Mouse (Mus musculus) G1E-ER4 (cell line): ENCODE measurements around the gene Hipk1. TPM values are rescaled to one million over a fixed set of nuclear protein-coding genes. Genes with fewer than 3 reads are reported as not detected.

ENCODE experiments used
- GATA1 ChIP-seq: IDR thresholded peaks from one replicate; pipeline ENCODE4 v1.8.0; 2012; ENCODE audit warnings: low read length, inconsistent platforms
- polyA plus RNA-seq: library from polyadenylated mRNA; stranded (reverse); fragments of >175 nt; gene quantifications from 2 replicates; pipeline ENCODE4 v1.2.3, GENCODE M21; 2012

The Hipk1 gene
- polyA plus RNA-seq, 1 experiment: 40.3 TPM

DNA sequence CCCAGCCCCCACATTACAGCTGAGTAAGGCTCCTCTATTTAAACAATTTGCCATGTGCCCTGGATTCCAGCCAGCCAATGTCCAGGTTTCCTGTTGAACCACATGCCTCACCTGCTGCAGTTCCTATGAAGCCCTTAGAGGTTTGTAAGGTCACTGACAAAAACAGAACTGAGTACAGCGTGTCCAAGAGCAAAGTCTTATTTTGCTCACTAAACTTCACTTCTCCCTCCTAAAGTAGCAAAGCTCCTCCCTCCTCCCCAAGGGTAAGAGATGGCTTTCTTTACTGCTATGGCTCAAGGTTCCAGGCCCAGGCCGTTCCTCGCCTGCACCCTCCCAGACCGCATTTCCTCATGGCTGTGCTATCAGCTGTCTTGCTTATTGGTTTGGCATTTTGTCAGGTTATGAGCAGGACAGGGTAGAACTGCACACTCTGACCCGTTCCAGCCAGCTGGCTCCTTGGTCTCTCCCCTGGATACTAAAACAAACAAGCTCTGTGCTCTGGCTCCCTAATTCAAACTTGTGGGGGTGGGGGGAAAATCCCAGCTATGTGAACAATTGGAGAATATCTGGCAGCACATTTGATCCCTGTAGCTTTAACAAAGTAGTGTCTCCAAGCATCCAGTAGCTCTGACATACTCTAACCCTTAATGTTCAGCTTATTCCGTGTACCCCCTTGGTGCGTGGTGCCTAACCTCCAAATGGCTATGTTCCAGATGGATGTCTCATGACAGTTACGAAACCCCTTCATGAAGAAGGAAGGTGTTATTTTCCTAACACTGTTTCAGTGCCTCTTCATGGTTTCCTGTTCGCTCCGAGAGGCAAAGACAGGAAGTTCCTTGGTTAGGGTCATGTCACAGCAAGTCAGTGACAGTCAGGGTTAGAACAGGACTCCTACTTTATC lies 10.5 kb upstream of the Hipk1 start:
- no peak for TF ChIP-seq GATA1

DNA sequence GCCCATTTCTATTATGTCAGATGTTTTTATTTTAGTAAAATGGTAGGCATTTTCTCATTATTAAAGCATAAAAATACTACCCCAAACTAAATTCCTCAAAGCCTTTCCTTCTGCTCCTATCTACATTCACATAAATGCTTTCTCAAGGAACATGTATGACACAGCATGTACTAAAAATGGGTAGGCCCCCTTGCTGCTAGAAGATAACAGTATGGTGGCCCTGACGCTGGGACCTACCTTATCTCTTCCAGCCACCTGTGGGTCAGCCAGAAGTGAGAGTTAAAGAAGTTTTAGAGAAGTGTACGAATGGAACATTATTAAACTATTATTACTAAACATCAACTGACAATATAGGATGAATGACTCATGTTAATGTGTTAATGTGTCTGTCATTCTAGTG lies 8.1 kb upstream of the Hipk1 start:
- TF ChIP-seq GATA1: peak; percentile 88

DNA sequence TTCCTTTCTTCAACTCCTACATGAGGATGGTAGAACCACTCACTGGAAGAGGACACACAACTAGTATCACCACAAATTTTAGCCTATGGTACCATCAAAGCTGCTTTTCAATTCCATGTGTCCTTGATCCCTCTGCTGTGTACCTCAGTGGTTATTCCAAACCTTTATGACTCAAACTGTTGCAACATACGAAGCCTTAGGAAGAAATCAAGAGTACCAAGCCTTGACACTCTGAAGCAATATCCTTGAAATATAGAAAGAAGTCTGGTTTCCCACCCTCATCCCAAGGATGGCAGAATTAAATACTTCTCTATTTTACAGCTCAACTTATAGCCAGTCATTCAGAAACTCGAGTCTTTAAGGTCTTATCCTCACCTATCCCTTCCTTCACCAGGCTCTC lies 5.0 kb upstream of the Hipk1 start:
- no peak for TF ChIP-seq GATA1

DNA sequence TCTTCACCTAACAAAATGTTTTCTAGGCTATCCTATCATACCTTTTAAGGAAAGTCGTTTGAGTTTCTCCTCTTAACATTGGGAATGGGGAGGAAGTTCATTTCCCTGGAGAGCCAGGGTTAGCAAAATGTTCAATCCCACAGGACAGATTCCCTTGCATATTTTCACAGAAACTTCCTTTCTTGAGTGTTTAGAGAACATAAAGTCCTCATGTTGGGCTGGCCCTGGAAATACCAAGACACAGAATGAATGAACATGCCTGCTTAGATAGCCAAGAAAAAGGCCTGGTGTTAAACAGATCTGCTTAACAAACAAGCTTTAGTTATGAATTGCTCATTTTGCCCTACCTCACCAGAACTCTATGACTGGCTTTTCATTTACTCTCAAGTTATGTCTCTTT lies 1.2 kb upstream of the Hipk1 start:
- no peak for TF ChIP-seq GATA1

DNA sequence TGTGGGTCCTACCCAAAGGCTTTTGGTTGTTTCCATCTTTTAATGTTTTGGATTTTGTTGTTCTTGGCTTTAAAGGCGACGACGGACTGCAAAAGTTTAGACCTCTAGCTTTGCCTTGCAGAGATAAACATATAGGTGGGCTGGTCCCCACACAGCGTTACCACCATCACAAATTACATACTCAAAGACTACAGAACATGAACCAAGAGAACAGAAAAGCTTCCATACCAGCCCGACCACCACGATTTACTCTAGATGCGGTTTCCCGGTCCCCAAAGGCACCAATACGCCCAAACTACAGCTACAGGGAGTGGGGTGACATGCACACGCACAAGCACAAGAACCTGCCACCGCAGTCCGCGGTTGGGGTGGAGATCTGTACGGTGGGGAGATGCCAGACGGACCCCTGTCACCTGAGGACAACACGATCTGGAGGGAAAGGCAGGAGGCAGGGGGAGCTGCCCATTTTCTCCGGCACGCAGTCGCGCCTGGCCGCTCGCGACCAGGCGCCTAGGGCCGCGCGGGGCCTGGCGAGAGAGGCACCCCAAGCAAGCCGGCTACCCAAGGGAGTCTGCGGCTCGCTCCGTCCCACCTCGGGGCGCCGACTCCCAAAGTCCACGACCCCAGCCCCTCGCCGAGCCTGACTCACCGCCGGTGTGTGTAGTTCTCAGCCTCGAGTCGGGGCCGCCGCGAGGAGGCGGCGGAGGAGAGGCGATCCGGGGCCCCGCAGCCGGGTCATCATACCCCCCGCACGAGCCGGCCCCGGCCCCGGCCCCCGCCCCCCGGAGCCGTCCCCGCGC lies 817 bp downstream of the Hipk1 start:
- no peak for TF ChIP-seq GATA1

DNA sequence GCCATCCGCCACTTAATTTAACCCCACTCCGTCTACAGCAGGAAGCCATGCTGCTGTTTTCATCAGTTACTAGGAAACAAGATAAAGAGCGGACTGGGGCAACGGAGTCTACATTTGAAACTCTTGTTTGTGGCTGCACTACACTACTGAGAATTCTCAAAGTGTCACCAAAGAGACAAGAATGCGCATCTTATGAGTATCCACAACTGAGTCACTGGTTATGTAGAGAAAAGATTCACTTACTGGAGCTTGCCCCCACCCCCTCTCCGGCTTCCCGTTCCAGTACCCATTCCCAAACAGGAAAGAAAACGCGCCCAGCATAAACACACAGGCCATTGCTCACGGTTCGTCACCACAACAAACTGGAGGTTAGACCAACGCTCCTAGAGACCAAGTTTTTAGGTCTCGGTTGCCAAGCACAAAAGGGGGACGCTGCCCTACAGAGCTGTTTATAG lies 1.4 kb downstream of the Hipk1 start:
- TF ChIP-seq GATA1: no peak

DNA sequence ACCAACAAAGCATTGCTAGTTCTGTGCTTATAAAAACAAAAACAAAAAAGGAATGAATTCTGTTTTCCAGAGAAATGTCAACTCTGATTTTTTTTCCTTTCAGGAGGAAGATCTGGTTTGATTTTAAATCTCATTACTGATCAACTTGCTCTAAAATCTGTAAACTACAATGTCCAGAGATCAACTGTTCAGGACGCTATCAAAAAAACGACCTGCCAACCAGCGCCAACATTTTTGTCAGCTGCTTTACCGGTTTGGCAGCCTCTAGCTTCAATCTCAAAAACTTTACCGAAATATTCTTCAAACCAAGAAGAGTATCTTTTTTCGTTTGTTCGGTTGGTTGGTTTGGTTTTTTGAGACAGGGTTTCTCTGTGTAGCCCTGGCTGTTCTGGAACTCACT lies 2.3 kb downstream of the Hipk1 start:
- no peak for TF ChIP-seq GATA1

DNA sequence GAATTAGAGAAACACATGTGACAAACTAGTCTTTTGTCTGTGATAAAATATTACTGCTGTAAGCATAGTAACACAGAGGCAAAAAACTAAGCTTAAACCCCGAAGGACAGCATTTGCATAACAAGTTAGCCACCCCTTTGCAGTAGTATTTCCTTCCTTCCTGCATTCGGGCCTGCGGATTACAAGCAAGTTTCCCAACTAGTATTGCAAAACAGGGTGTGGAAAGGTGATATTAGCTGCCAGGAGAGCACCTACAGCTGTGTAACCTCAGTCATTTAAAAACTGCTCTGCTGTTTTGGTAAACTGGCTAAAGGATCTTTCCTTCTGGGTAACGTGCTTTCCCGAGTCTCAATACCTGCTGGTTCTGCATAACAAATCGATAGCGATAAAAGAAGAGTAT lies 4.1 kb downstream of the Hipk1 start:
- no peak for TF ChIP-seq GATA1

DNA sequence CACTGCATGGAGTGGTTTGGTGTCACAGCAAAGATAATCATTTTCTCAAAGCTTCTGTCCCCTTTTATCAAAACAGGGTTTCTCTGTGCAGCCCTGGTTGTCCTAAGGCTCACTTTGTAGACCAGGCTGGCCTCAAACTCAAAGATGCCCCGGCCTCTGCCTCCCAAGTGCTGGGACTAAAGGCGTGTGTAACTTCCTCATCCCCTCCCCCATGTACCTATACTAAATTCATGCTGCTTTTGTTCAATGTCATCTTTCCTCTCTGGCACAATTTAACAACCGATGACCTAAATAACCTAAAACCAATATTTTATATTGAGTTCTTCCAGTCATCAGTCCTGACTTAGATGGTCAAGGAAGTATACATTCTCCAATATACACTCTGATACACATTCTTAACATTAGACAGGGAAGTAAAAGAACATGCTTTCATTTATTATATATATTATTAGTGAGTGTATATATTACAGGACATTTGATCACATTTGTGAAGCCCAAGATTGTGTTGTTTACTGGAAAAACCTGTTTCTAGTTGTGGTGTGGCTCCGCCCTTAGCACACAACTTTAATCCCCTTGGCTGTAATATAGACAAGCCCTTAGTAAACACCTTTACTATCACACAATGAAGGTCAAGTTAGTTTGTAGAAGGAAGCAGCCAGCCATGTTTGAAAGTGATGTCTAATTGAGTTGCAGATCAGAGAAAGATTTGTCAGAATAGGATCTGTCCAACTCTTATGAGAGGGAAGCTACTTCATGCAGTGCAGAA lies 8.3 kb downstream of the Hipk1 start:
- no peak for TF ChIP-seq GATA1

DNA sequence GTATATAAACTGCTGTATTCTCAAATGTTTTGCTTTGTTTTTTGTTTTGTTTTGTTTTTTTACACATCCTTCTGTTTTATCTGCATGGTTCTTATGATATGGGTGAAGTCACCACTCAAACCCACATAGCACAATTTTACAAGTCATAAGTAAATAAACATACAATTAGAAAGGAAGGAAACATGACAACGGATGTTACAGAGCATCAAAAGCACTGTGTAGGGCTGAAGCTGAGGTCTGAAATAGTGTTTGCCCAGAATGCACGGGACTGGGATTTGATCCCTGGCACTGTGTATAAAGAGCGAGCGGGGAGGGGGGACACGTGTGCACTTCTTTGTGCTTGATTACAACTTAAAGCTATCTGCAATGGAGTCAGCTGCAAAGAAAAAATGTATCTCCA lies 10.6 kb downstream of the Hipk1 start:
- TF ChIP-seq GATA1: no peak

DNA sequence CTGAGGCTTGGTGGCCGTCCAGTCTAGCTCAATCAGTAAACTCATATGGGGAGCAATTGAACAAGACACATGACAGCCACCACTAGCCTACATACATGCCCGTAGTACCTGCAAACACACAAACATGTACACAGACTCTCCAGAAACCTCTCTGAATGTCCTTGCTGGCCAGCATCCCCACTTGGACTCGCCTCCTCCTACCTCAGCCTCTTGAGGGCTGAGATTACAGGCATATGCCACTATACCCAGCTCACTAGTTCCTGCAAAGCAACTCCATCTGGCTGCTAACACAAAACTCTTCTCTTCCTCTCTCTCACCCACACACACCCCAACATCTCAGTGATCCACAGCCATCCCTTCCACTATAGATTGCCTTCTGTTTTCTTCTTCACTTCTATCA lies 11.1 kb downstream of the Hipk1 start:
- no peak for TF ChIP-seq GATA1

DNA sequence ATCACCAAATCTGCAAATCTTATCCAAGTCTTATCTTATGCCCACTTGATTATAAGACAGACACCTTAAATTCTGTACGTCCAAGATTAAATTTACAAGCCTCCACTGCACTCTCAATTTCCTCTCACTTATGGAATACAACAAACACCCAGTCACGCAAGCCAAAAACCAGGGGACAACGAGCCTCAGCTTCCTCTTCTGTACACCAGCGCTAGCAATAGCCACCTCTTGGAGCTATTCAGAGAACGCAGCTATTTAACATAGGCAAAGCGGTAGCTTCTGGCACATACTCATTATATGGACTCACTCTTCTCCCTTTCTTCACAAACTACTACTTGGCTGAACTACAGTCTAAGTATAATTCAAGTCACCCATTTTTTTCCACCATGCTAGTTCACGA lies 12.2 kb downstream of the Hipk1 start:
- no peak for TF ChIP-seq GATA1

DNA sequence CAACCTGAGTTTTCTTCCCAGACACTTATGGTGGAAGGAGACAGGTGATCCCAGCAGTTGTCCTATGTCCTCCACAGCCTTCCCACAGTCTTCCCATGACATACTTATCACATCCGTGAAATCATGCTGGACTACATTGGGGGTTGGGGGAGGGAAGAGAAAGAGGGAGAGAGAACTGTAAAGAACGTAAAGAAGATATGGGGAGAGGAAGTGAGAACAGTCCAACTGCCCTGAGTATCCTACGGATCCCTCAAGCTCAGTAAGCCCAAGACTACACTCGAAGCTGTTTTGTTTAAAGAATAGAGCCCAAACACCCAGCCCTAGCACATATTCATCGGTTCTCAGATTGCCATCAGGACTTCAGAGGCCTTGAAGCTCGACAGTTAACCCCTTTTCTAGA lies 12.7 kb downstream of the Hipk1 start:
- no peak for TF ChIP-seq GATA1

DNA sequence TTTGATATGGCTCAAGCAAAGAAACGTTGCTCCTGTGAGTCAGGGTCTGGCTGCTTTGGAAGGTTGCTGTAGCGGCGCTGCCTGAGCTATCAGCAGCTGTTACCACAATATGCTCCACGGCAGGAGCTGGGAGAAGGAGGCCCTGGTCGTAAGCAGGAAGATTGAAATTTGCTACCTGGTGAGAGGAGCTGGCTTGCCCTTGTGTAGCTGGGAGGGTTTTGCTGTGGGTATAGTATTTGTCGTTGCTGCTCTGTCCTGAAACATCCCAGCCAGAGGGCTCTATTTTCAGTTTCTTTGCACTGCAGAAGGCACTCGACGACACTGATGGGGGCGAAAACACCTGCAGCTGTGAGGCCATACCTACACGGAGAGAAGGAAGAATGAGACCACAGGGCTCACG lies 13.4 kb downstream of the Hipk1 start:
- TF ChIP-seq GATA1: no peak

DNA sequence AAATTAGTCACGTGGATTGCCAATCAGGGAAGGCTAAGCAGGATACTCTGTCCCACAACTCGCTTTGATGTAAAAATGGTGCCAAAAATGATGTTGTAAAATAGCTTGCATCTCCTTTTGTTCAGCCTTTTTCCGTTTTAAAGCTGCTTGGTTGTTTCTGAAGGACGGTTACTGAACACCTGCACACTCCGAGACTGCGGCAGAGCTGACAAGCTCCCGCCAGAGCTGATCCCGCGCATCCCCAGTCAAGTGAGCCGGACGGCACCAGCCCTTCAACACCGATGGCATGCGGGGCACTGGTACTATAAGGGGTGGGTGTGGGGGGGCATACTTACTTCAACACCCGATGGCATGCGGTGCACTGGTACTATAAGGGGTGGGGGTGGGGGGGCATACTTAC lies 17.4 kb downstream of the Hipk1 start:
- TF ChIP-seq GATA1: no peak

DNA sequence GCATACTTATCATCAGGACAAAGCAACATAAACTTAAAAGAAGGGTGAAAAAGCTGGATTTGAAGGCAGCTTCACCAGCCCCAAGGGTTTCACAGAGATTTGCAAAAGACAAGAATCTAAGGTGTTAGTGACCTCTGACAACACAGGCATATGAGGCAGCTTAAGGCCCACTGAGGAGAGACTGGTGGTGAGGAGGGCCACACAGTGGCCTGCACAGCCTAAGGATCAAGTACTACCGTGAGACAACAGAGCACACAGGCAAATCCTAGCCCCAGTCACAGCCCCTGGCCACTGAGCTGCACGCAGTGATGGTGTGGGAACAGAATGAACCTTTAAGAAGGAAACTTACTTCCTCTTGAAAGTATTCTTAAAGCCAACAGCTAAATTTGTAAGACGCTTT lies 17.9 kb downstream of the Hipk1 start:
- no peak for TF ChIP-seq GATA1
